Mouse (Mus musculus) left cerebral cortex, postnatal 25 days (tissue): ENCODE results near the gene Coro1b. TPM values are rescaled to one million over a fixed set of nuclear protein-coding genes. Genes with fewer than 3 reads are reported as not detected.

Source experiments
- DNase-seq, 2 experiments: peaks; one replicate each; pipeline ENCODE4 v3.0.0; 2022; ENCODE audit warnings: low spot score in 2 of 2, mixed read lengths in 1 of 2
- intact Hi-C: fragments of 180-260 bp; cut with DNase I; formaldehyde crosslinking; loops from one replicate; pipeline ENCODE4 v1.15.1; 2025
- total RNA-seq, 2 experiments: library from RNA; stranded (reverse); gene quantifications; 2 replicates each; pipeline ENCODE4 v1.2.3; 2021

Gene Coro1b
- total RNA-seq = 10 to 100 TPM; 75.6 to 82.8 TPM

DNA sequence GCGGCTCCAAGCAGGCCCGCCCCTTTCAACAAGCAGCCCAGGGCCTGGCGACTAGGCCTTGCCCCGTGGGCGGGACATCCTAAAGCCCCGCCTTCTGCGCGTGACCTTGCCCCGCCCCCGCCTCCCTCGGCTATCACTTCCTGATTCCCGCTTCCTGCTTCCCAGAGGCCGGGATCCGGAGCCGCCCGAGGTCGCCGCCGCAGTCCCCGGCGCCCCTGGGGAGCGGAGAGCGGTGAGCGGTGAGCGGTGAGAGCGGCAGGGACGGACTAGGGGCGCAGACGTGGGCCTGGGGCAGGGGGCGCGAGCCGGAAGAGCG lies at the start of gene Coro1b:
TSS of gene Coro1b (plus strand) at position 129 of the 316 bp plus-strand sequence.
- DNase-seq = peak; percentile 92 to 96
- intact Hi-C loops = no loop called here

- DNase-seq = peak; percentile 90 to 93
- intact Hi-C loops = loop anchor here (5.0 kb wide), 1 partner anchor 128 kb away; no protein-coding TSS in a partner anchor
Observed at GRCm38 (mm10) chr19:4099056-4099455, 49.4 kb upstream of the Coro1b start.

DNA sequence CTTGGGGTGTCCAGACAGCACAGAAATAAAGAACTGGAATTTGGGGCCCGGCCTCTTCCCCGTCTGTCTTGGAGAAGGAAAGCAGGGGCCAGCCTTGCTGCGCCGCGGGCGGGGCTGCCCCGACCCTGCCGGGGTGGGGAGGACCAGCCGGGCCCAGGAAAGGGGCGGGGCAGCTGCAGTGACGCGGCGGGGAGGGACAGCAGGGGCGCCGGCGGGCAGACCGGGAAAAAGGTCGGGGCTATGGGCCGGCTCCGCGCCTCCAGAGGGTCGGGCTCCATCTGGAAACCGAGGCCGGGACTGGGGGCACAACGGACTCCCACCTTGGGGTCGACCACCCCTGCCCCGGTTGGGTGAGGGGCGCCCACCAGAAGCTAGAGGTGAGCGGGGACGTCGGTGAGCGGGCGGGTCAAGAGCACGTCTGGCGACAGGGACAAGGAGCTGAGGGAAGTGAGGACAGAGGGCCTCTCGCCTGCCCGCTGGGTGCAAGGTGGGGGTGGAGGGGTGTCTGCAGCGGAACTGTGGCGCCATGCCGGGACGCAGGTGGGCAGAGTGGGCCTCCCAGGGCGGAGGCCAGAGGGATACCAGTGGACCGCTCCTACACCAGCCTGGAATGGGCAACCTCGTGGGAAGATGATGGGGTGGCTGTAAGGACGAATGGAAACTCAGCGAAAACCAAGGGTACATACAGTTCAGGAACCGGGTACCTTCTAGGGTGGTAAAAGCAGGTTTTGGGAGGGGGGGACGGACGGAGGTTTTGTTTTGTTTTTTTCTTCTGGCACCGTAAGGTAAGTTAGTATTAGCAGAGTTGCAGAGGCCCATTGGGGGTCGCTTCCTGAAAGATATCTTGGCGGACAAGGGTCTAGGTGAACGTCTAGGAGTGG lies 48.3 kb upstream of the Coro1b start, which contains the start of gene Pitpnm1:
TSS of gene Pitpnm1 (plus strand) at position 162 of the 881 bp plus-strand sequence.
- intact Hi-C loops = loop anchor here (5.0 kb wide), 1 partner anchor 127 kb away; no protein-coding TSS in a partner anchor
- DNase-seq = peak; percentile 53 to 55

DNA sequence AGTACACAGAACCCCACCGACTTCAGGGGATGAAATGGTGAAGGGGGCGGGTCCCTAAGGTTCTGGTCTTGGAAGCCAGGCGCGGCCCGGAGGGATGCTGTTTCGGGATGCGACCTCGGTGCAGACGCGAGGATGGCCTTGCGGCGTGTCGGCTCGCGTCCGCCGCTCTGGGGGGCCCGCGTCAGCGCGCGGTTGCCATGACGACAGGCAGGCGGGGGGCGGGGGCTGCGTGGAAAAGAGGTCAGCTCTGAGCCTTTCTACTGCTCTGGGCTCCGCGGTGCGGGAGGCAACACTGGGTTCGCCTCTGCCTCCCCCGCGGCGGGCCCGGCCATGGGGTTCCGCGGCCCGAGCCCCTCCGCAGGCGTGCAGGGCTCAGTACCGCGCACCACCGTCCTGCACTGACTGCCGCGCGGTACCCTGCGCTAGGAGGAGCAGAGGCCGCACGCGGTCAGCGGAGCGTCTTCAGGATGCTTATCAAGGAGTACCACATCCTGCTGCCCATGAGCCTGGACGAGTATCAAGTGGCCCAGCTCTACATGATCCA lies 47.6 kb upstream of the Coro1b start:
- peak; percentile 74 to 82 for DNase-seq
- intact Hi-C loops = no loop called here

DNA sequence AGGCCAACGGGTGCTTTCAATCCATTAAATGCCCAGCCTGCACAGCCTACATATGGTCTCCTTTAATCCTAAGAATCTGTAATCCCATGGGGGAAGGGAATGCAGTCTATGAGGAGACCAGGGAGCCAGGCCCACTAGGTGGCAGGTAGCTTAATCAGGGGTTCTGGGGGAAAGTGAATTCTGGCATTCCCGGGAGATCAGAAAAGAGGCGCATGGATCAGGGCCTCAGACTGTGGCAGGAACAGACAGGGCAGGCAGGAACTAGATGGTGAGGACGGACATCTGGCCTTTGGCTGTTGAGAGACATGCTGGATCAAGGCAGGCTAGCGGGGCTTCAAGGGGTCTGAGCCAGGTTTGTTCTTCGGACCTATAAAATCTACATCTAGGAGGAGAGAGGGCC lies 47.0 kb upstream of the Coro1b start:
- no peak for DNase-seq
- intact Hi-C loops = no loop called here

DNA sequence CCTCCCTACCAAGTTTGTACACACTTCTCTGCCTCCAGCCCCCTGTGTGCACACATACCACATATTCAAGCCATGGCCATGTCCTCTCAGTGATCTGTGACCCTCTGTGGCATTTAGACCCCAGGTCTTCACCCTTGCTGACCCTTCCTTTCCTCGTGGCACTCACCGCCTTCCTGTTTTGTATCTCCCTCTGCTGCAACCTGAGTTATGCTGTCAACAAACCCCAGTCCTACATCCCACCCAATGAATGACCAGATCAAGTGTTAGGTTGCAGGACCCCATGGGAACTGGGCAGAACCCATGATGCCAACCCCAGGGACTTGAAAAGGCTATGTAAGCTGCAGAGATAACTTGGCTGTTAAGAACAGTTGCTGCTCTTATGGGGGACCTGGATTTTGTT lies 46.4 kb upstream of the Coro1b start:
- intact Hi-C loops = no loop called here
- DNase-seq = no peak

DNA sequence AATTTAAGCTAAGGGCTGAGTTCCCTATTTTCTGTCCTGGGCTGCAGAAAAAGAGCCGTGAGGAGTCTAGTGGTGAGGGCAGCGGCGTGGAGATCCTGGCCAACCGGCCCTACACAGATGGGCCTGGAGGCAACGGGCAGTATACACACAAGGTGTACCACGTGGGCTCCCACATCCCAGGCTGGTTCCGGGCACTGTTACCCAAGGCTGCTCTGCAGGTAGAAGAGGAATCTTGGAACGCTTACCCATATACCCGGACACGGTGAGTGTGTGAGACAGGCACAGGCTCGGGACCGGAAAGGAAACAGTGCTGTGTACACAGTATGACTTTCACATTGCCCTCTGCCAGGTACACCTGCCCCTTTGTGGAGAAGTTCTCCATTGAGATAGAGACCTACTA lies 45.8 kb upstream of the Coro1b start:
- intact Hi-C loops = no loop called here
- DNase-seq = no peak

- no peak for DNase-seq
- intact Hi-C loops = no loop called here
Observed at GRCm38 (mm10) chr19:4103294-4103693, 45.1 kb upstream of the Coro1b start.

DNA sequence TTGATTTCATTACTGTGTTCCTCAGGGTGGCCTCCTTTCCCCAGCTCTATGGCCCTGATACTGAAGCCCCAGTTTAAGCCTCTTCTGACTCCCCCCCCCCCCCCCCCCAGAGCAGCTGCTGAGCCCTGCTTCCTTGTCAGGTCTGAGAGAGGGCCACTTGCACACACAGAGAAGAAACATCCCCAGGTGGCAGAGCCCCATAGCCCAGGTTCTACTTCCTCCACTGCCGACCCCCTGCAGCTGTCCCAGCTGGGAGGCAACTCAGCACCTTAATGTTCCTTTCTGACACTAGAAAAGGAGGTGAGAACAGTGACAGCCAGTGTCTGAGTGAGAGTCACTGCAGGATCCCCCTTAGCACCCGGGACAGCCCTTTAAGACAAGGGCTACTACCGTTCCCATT lies 44.6 kb upstream of the Coro1b start:
- DNase-seq = no peak
- intact Hi-C loops = no loop called here

DNA sequence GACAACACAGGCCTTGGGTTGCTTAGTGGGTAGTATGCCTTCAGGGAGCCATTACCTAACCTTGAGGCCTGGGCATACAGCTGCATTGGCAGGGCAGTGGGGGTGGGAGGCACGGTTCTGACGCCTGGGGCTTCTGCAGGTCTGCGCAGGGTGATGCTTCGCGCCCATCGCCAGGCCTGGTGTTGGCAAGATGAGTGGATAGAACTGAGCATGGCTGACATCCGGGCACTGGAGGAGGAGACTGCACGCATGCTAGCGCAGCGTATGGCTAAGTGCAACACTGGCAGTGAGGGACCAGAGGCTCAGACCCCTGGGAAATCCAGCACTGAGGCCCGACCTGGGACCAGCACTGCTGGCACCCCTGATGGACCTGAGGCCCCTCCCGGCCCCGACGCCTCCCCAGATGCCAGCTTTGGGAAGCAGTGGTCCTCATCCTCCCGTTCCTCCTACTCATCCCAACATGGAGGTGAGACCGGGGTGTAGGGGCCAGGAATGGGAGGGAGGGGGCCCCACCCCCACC lies 43.7 kb upstream of the Coro1b start:
- no peak for DNase-seq

DNA sequence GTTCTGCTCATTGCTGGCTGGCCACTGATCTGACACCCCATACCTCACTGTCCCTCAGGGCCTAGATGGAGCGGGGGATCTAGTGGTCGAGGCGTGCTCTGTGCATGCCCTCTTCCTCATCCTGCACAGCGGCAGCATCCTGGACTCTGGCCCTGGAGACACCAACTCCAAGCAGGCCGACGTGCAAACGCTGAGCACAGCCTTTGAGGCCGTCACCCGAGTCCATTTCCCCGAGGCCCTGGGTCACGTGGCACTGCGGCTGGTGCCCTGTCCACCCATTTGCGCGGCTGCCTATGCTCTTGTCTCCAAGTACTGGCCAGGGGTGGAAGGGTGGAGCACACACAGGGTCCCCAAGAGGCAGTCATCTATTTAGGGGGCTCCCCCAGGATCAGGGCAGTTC lies 41.8 kb upstream of the Coro1b start:
- intact Hi-C loops = no loop called here
- DNase-seq = no peak

More for the DNA sequence above, 43.7 kb upstream of the Coro1b start:
- intact Hi-C loops = no loop called here

GRCm38 (mm10) chr19:4108535-4108934 lies 39.9 kb upstream of the Coro1b start:
- intact Hi-C loops = no loop called here
- DNase-seq = no peak

- DNase-seq = no peak
- intact Hi-C loops = no loop called here
Observed at GRCm38 (mm10) chr19:4112063-4112960, 36.1 kb upstream of the Coro1b start.

- peak; percentile 61 to 90 for DNase-seq
- intact Hi-C loops = no loop called here
Observed at GRCm38 (mm10) chr19:4113186-4113805, 35.1 kb upstream of the Coro1b start.

- DNase-seq = no peak
- intact Hi-C loops = no loop called here
Observed at GRCm38 (mm10) chr19:4113806-4114230, 34.6 kb upstream of the Coro1b start.

- intact Hi-C loops = no loop called here
Observed at GRCm38 (mm10) chr19:4114551-4114950, 33.9 kb upstream of the Coro1b start.

DNA sequence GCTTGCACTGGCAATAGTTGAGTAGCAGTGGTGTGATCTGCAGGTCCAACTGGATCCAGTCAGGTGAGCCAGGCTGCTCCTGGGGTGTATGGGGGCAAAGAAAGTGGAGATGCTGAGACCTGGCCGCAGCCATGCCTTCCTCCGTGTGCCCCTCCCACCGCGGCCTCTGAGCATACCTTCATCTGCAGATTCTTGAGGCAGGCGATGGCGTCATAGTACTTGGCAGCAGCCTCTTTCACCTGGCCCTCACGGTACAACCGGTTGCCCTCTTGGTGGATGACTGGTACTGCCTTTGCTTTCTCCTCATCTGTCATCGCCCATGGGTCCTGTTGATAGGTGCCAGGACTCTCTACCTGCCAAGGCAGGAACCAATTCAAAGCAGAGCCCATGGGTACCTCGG lies 33.3 kb upstream of the Coro1b start:
- DNase-seq = no peak
- intact Hi-C loops = no loop called here

More at GRCm38 (mm10) chr19:4114551-4114950, 33.9 kb upstream of the Coro1b start:
- no peak for DNase-seq

- DNase-seq = no peak
- intact Hi-C loops = no loop called here
Observed at GRCm38 (mm10) chr19:4115816-4116215, 32.6 kb upstream of the Coro1b start.

DNA sequence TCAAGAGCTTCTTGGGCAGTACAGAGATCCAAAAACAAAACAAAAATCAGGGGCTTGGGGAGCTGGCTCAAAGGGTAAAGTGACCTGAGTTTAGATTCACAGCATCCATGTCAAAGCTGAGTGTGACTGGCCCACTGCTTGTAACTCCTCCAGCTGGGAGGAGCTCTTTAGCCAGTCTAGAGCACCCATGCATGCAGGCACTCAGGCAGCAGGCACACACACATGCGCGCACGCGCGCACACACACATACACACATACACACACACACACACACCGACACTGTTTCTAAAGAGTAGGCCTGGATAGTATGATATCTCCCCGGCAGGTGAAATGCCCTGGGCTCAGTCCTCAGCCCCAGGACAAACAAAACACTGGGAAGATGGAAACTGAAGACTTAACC lies 31.4 kb upstream of the Coro1b start:
- intact Hi-C loops = no loop called here

More for the DNA sequence above, 31.4 kb upstream of the Coro1b start:
- no peak for DNase-seq
